Mouse (Mus musculus): ENCODE results near the gene Bik. TPM values are rescaled to one million over a fixed set of nuclear protein-coding genes. Genes with fewer than 3 reads are reported as not detected.

Bik gene
- total RNA-seq, 2 experiments from 2014 or later, result 11.2 to 12.9 TPM

DNA sequence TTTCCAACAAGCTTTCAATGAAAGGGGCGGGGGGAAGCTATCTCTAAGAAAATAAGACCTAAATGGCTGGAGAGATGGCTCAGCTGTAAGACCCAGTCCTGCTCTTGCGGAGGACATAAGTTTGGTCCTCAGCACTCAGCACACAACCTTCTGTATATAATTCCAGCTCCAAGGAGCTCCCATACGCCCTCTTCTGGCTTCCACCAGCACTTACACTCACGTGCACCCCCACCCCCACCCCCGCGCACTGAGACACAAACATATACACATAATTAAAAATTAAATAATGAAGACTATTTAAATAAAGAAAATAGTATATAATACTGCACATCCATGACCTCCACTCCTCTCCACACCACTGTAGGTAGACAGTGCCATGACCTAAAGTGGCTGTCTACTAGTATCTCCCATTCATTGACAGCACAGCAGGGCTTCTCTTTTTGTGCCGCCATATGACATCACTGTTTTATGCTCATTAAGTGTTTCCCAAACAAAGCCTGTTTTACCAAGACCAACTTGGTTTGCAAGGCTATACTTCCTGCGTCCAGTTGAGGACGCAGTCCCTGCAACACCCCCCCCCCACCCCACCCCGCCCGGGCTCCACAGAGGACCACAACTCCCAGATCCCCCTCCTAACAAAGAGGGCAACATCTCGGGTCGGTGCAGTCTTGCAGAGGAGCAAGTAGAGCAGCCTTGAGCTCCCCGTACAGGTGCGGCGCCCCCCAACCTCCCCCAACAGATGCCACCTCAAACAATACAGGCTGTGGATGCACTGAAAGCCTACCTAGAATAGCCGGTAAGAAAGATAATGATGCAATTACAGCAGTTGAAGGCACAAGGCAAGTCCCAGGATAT is 16.5 kb upstream of the Bik start:
- intact Hi-C loops (cut with DNase I), result loop anchor here (2.0 kb wide), 1 partner anchor 117 kb away; no protein-coding TSS in a partner anchor
- DNase-seq, result no peak

- intact Hi-C loops (cut with DNase I), result loop anchor here (2.0 kb wide), 1 partner anchor 118 kb away; no protein-coding TSS in a partner anchor
- DNase-seq, result peak; percentile 96 to 97
Observed at GRCm38 (mm10) chr15:83510805-83511405, 15.8 kb upstream of the Bik start, which contains the start of gene Ttll1. Ttll1 (minus strand) TSS chr15:83510893.

GRCm38 (mm10) chr15:83512489-83513281 is 14.0 kb upstream of the Bik start:
- intact Hi-C loops (cut with DNase I), result no loop called here
- no peak for DNase-seq

GRCm38 (mm10) chr15:83515018-83515417 is 11.6 kb upstream of the Bik start:
- no peak for DNase-seq
- intact Hi-C loops (cut with DNase I), result loop anchor here (5.0 kb wide), 1 partner anchor 358 kb away; no protein-coding TSS in a partner anchor

GRCm38 (mm10) chr15:83518215-83519048 is 8.2 kb upstream of the Bik start:
- DNase-seq, result peak; percentile 60 to 79
- intact Hi-C loops (cut with DNase I), result loop anchor here (2.0 to 5.0 kb wide), 2 partner anchors 308 to 361 kb away; no protein-coding TSS in a partner anchor

GRCm38 (mm10) chr15:83520861-83521382 is 5.7 kb upstream of the Bik start:
- intact Hi-C loops (cut with DNase I), result no loop called here
- no peak for DNase-seq

DNA sequence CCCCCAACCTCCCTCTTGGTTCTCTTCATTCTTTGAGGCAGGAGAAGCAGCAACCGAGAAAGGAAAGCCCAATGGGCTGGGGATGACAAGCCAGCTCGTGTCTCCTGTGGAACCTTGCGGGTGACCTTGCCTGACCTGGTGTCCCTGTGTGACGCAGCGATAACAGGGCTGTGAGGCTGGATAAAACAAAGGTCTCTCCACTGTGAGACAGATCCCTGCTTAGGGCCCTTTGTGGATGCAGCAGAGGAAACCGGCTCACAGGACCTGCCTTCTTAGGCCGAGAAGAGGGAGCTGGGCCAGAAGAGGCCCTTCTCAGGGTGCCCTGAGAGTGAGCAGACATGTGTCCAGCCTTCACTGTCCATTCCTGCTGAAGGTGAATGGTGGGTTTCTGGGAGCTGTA is 3.5 kb upstream of the Bik start:
- DNase-seq, result peak; percentile 36 to 52
- intact Hi-C loops (cut with DNase I), result no loop called here

DNA sequence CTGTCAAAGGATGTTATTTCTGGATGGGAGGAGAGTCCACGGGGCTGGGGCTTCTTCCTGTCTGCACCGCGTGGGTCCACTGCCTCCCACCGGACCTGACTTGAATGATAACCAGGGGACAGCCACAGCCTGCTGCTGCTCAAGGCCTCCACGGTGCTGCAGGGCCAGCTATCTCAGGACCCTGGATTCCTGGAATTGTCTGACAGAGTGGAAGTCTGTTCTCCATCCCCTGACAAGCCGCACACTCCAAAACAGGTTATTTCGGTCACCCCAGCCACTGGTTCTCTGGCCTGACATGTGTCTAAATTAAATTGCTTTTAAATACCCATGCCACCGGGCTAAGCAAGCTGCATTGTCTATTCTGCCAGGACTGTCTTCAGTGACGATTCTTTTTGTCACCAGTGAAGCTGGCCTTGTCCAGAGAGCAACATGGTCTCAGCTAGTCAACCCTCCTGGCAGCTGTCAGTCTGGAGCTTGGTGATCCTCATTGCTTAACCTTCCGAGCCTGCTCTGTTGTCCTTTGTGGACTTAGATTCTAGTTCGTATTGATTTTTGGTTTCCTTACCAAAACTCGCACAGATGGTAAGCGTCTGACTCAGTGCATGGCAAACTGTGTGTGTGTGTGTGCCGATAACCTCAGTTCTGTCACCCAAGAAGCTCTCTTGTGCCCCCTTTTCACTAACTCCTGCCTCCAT is 2.9 kb upstream of the Bik start:
- intact Hi-C loops (cut with DNase I), result no loop called here
- peak; percentile 30 to 54 for DNase-seq

- no peak for DNase-seq
- intact Hi-C loops (cut with DNase I), result no loop called here
Observed at GRCm38 (mm10) chr15:83524333-83524729, 2.3 kb upstream of the Bik start.

GRCm38 (mm10) chr15:83527092-83527437 is 403 bp downstream of the Bik start:
- intact Hi-C loops (cut with DNase I), result no loop called here
- no peak for DNase-seq

DNA sequence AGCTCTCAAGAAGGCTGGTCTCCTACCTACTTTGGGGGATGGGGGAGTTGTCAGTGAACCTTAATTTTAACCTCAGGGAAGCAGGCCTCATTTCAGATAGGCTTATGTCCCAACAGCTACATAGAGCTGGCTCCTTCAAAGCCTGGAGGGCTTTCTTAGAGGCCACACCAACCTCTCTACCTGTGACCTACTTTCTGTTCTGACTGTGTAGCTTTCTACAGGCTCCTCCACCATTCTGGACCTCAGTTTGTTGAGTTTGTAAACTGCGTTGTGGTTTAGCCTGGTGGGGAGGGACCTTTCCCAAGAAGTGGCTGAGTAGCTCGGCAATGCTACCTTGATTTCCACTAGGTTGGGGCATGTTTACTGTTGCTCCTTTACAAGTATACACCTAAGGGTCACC is 1.1 kb downstream of the Bik start:
- no peak for DNase-seq
- intact Hi-C loops (cut with DNase I), result loop anchor here (2.0 kb wide), 1 partner anchor 35 kb away; the partner anchor contains the start of genes Mcat and Tspo

DNA sequence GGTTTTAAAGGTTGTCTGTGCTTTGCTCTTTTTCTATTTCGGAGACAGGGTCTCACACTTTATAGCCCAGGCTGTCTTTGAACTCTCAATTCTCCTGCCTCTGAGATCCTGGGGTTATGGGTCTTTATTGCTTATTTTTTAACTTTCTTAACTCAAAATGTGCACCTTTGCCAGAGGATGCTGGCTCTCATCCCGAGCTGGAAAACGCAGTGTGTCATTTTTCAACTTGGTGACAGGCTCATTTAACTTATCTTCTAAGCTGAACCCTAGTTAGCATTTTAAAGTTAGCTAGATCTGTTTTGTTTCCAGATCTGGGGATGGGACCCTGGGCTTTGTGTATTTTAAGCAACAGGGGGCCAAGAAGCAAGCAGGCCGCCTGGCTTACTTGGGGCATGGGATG is 2.2 kb downstream of the Bik start:
- intact Hi-C loops (cut with DNase I), result loop anchor here (2.0 kb wide), 1 partner anchor 34 kb away; the partner anchor contains the start of genes Mcat and Tspo
- no peak for DNase-seq

DNA sequence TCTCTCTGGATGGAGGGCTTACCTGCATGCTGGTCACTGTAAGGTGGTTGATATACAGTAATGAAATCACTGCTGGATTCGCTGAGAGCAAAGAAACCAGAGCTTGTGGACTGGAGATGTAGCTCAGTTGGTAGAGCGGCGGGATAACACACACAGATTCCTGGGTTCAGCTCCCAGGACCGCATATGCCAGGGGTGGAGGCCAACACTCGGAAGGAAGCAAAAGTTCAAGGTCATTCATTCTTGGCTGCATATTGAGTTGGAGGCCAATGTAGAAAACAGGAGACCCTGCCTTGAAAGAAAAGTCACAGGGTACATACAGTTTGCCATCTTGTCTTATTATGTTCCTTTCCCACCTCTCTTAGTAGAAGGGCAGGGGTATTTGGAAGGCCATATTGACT is 3.1 kb downstream of the Bik start:
- intact Hi-C loops (cut with DNase I), result loop anchor here (2.0 kb wide), 1 partner anchor 33 kb away; the partner anchor contains the start of genes Mcat and Tspo
- peak; percentile 46 to 60 for DNase-seq

DNA sequence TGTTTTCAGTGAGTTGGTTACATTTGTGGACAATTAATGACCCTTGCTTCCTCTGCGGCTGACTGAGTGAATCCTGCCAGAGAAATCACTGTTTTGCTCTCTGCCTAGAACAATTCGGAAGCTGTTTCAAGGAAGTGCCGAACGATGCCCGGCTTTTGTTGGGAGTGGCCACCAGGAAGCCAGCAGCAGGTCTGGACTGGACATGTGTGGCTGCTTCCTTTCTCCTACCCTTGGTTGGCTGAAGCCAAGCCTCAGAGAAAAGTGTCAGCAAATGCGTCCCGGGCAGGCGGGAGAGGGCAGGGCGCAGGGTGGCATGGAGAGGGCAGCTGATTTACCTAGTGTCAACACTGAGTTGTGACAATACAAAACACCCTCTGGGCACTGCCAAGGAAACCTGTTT is 3.6 kb downstream of the Bik start:
- intact Hi-C loops (cut with DNase I), result no loop called here
- peak; percentile 45 to 56 for DNase-seq

DNA sequence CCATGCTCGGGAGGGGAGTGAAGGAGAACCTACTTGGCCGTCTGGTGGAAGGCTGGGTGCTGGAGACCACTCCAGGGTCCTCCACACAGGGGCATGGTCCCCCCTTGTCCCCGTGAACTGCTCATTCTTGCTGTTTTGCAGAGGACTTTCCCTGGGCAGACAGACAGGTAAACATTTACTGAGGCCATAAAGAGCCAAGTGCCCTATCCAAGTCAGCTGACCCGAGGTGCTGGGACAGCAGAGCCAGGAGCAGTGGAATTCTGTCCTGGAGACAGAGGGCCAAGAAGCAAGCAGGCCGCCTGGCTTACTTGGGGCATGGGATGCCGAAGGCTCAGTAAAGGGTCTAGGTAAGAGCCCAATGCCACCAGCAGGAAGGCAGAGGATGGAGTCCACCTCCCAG is 4.0 kb downstream of the Bik start:
- peak in 1 of 2 experiments; percentile 31 for DNase-seq
- intact Hi-C loops (cut with DNase I), result no loop called here

DNA sequence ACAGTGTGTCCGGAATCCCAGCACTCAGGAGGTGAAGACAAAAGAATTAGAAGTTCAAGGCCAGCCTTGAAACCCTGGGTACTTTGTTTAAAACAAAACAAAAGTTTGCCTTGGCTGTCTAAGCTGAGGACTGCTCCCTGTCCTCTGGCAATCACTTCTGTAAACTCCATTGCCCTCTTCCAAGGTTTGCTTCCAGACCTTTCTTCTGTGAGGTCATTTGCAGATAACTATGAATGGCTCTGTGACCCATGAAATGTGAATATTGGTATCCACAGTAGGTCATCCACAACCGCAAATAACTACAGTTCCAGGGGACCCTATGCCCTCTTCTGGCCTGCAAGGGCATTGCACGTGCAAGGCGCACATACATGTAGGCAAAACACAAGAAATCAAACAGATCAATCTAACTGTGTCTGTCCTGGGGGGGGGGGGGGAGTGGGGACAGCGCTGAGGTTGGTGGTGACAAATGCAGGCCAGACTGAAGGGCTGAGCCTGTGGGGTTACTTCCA is 5.4 kb downstream of the Bik start:
- intact Hi-C loops (cut with DNase I), result no loop called here
- DNase-seq, result no peak

DNA sequence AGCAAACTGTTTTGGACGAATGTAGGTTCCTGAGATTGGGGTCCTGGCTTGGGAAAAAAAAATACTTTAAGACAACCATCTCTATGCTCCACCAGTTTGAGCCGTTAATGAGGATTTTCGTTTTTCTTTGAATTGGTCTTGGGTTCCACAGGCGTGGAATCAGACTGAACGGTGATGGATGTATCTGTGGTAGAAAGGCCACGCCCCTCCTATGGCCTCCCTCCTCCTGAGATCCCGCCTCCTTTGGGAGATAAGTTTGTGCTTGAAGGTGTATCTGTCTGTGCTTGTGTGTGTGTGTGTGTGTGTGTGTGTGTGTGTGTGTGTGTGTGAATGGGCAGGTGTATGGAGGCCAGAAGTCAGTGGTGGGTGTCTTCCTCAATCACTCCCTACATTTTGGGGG is 5.9 kb downstream of the Bik start:
- DNase-seq, result no peak
- intact Hi-C loops (cut with DNase I), result no loop called here

DNA sequence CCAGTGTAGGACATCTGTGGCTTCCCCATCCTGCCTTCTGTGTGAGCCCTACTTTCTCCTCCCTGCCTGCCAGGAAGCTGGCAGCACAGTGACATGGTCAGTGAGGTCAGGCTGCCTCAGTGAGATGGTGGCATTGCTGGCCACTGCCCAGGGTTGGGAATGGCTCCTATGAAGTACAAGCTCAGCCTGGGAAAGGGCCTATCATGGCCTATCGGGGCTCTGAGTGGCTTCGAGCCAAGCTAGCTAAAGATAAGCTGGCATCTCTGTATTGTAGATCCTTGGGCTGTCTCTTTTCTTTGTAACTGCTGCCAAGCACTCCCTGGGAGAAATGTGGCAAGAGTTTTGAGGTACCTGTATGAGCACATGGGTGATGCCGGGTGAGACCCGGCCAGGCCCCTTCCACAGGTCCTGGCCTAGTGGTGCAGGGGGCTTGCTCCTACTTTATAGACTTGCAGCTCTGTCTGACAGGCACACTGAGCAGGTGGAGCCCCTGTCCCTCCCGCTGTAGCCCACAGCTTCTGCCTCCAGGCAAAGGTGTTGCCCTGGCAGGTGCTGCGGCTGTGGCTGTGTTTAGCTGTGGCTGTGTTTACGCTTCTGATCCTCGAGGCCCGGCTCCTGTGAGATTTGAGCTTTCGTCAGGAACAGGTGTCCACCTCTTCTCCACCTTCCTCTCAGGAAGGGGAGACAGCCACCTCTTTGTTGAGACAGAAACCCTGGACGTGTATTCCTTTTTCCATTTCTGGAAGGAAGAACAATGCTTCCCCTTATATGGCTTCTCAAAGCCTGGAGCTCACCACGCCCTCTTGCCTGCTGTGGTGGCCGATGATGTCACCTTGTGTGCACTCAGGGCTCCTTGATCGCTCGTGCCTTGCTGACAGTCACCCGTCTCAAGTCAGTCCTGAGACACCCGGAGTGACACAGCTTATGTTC is 8.6 kb downstream of the Bik start:
- peak; percentile 27 to 37 for DNase-seq

More for the DNA sequence above, 8.6 kb downstream of the Bik start:
- intact Hi-C loops (cut with DNase I), result no loop called here

Measured in heart, postnatal 14 days (tissue).